Mouse (Mus musculus): ENCODE measurements at regions not wholly inside any gene's neighbourhood (a gene's known extent, or its start where the extent isn't known, plus 50 kb on each side); places are given as distances from the start of the nearest gene placed in this dataset.

- Histone ChIP-seq H3K36me3 (ENCODE audit: control insufficient read depth, insufficient read depth, low read length) (no peaks in the 10 kb centered on the region), H3K27me3 (replicated peaks; ENCODE audit: control insufficient read depth, insufficient read depth, low read length) (no peaks in the 10 kb centered on the region), H3K27ac (ENCODE audit: low read depth) (no peak overlapping the region), H3K4me1 (replicated peaks; ENCODE audit: control insufficient read depth, insufficient read depth, low read length) (0 out of 2 replicates have a peak, but pooled peaks cover 4% of the 10 kb centered on the region), H3K9ac (ENCODE audit: low read length) (no peak overlapping the region), H3K9me3 (ENCODE audit: control insufficient read depth, low read length) (no peaks in the 10 kb centered on the region), H3K4me3 (ENCODE audit: low read depth, low read length) (no peak overlapping the region), H3K4me2 (ENCODE audit: low read length) (no peak overlapping the region)
- WGBS, result 26% methylated on average over 2 of the region's 2 CpGs
- ATAC-seq (replicated peaks; ENCODE audit: low FRiP score, low TSS enrichment, low read depth) (no peak), DNase-seq (ENCODE audit: low spot score) (no peak)
Measured at GRCm38 (mm10) chr2:172673081-172673480, 123.7 kb downstream of the Tfap2c start.

- H3K4me1 ChIP-seq (replicated peaks; ENCODE audit: control insufficient read depth, insufficient read depth, low read length), result 0 out of 2 replicates have a peak, but pooled peaks cover 4% of the 10 kb centered on the region
- no peaks in the 10 kb centered on the region for H3K27me3 ChIP-seq (replicated peaks; ENCODE audit: control insufficient read depth, insufficient read depth, low read length)
- no peak overlapping the region for H3K9ac ChIP-seq (ENCODE audit: low read length)
- DNase-seq (ENCODE audit: low spot score) (no peak), ATAC-seq (replicated peaks; ENCODE audit: low FRiP score, low TSS enrichment, low read depth) (no peak)
- H3K4me2 ChIP-seq (ENCODE audit: low read length), result no peak overlapping the region
- no peak overlapping the region for H3K27ac ChIP-seq (ENCODE audit: low read depth)
- no peak overlapping the region for H3K4me3 ChIP-seq (ENCODE audit: low read depth, low read length)
- H3K36me3 ChIP-seq (ENCODE audit: control insufficient read depth, insufficient read depth, low read length), result no peaks in the 10 kb centered on the region
- WGBS, result 56% methylated on average over 8 of the region's 8 CpGs
- H3K9me3 ChIP-seq (ENCODE audit: control insufficient read depth, low read length), result no peaks in the 10 kb centered on the region
Measured at GRCm38 (mm10) chr2:172674641-172675040, 125.2 kb downstream of the Tfap2c start.

GRCm38 (mm10) chr2:172675081-172675480 lies 125.7 kb downstream of the Tfap2c start:
- Histone ChIP-seq H3K4me1 (replicated peaks; ENCODE audit: control insufficient read depth, insufficient read depth, low read length) (0 out of 2 replicates have a peak, but pooled peaks cover 4% of the 10 kb centered on the region), H3K9me3 (ENCODE audit: control insufficient read depth, low read length) (no peaks in the 10 kb centered on the region), H3K9ac (ENCODE audit: low read length) (no peak overlapping the region), H3K4me3 (ENCODE audit: low read depth, low read length) (no peak overlapping the region), H3K27ac (ENCODE audit: low read depth) (no peak overlapping the region), H3K36me3 (ENCODE audit: control insufficient read depth, insufficient read depth, low read length) (no peaks in the 10 kb centered on the region), H3K4me2 (ENCODE audit: low read length) (no peak overlapping the region), H3K27me3 (replicated peaks; ENCODE audit: control insufficient read depth, insufficient read depth, low read length) (no peaks in the 10 kb centered on the region)
- DNase-seq (ENCODE audit: low spot score) (no peak), ATAC-seq (replicated peaks; ENCODE audit: low FRiP score, low TSS enrichment, low read depth) (no peak)
- WGBS, result 18% methylated on average over 15 of the region's 15 CpGs

- ATAC-seq (replicated peaks; ENCODE audit: low FRiP score, low TSS enrichment, low read depth) (no peak), DNase-seq (ENCODE audit: low spot score) (no peak)
- H3K4me3 ChIP-seq (ENCODE audit: low read depth, low read length), result no peak overlapping the region
- H3K9ac ChIP-seq (ENCODE audit: low read length), result no peak overlapping the region
- no peak overlapping the region for H3K27ac ChIP-seq (ENCODE audit: low read depth)
- H3K36me3 ChIP-seq (ENCODE audit: control insufficient read depth, insufficient read depth, low read length), result no peaks in the 10 kb centered on the region
- no peaks in the 10 kb centered on the region for H3K27me3 ChIP-seq (replicated peaks; ENCODE audit: control insufficient read depth, insufficient read depth, low read length)
- no peaks in the 10 kb centered on the region for H3K4me1 ChIP-seq (replicated peaks; ENCODE audit: control insufficient read depth, insufficient read depth, low read length)
- H3K4me2 ChIP-seq (ENCODE audit: low read length), result no peak overlapping the region
- 0 out of 2 replicates have a peak, but pooled peaks cover 4% of the 10 kb centered on the region for H3K9me3 ChIP-seq (ENCODE audit: control insufficient read depth, low read length)
- WGBS, result 85% methylated on average over 1 of the region's 1 CpGs
Measured at GRCm38 (mm10) chr2:172690196-172690595, 140.8 kb downstream of the Tfap2c start.

GRCm38 (mm10) chr2:172690931-172691651 lies 141.7 kb downstream of the Tfap2c start:
- no peak overlapping the region for H3K9ac ChIP-seq (ENCODE audit: low read length)
- H3K27me3 ChIP-seq (replicated peaks; ENCODE audit: control insufficient read depth, insufficient read depth, low read length), result no peaks in the 10 kb centered on the region
- no peak overlapping the region for H3K27ac ChIP-seq (ENCODE audit: low read depth)
- DNase-seq (ENCODE audit: low spot score), result no peak
- 75% methylated on average over 9 of the region's 9 CpGs for WGBS
- no peak overlapping the region for H3K4me3 ChIP-seq (ENCODE audit: low read depth, low read length)
- no peaks in the 10 kb centered on the region for H3K4me1 ChIP-seq (replicated peaks; ENCODE audit: control insufficient read depth, insufficient read depth, low read length)
- H3K4me2 ChIP-seq (ENCODE audit: low read length), result no peak overlapping the region
- H3K9me3 ChIP-seq (ENCODE audit: control insufficient read depth, low read length), result 0 out of 2 replicates have a peak, but pooled peaks cover 4% of the 10 kb centered on the region
- no peaks in the 10 kb centered on the region for H3K36me3 ChIP-seq (ENCODE audit: control insufficient read depth, insufficient read depth, low read length)
- no peak for ATAC-seq (replicated peaks; ENCODE audit: low FRiP score, low TSS enrichment, low read depth)

GRCm38 (mm10) chr2:172698961-172699360 lies 149.6 kb downstream of the Tfap2c start:
- no peaks in the 10 kb centered on the region for H3K4me1 ChIP-seq (replicated peaks; ENCODE audit: control insufficient read depth, insufficient read depth, low read length)
- H3K9me3 ChIP-seq (ENCODE audit: control insufficient read depth, low read length), result no peaks in the 10 kb centered on the region
- H3K36me3 ChIP-seq (ENCODE audit: control insufficient read depth, insufficient read depth, low read length), result no peaks in the 10 kb centered on the region
- ATAC-seq (replicated peaks; ENCODE audit: low FRiP score, low TSS enrichment, low read depth) (no peak), DNase-seq (ENCODE audit: low spot score) (no peak)
- no peak overlapping the region for H3K4me3 ChIP-seq (ENCODE audit: low read depth, low read length)
- 68% methylated on average over 6 of the region's 6 CpGs for WGBS
- no peaks in the 10 kb centered on the region for H3K27me3 ChIP-seq (replicated peaks; ENCODE audit: control insufficient read depth, insufficient read depth, low read length)
- H3K4me2 ChIP-seq (ENCODE audit: low read length), result no peak overlapping the region
- no peak overlapping the region for H3K27ac ChIP-seq (ENCODE audit: low read depth)
- no peak overlapping the region for H3K9ac ChIP-seq (ENCODE audit: low read length)

GRCm38 (mm10) chr2:172699654-172700053 lies 150.3 kb downstream of the Tfap2c start:
- no peak overlapping the region for H3K4me2 ChIP-seq (ENCODE audit: low read length)
- ATAC-seq (replicated peaks; ENCODE audit: low FRiP score, low TSS enrichment, low read depth), result no peak
- H3K27ac ChIP-seq (ENCODE audit: low read depth), result no peak overlapping the region
- 75% methylated on average over 4 of the region's 4 CpGs for WGBS
- no peak overlapping the region for H3K4me3 ChIP-seq (ENCODE audit: low read depth, low read length)
- no peaks in the 10 kb centered on the region for H3K27me3 ChIP-seq (replicated peaks; ENCODE audit: control insufficient read depth, insufficient read depth, low read length)
- H3K9me3 ChIP-seq (ENCODE audit: control insufficient read depth, low read length), result no peaks in the 10 kb centered on the region
- no peak overlapping the region for H3K9ac ChIP-seq (ENCODE audit: low read length)
- DNase-seq (ENCODE audit: low spot score), result no peak
- H3K36me3 ChIP-seq (ENCODE audit: control insufficient read depth, insufficient read depth, low read length), result no peaks in the 10 kb centered on the region
- no peaks in the 10 kb centered on the region for H3K4me1 ChIP-seq (replicated peaks; ENCODE audit: control insufficient read depth, insufficient read depth, low read length)

GRCm38 (mm10) chr2:172710641-172711040 lies 161.2 kb downstream of the Tfap2c start:
- H3K4me3 ChIP-seq (ENCODE audit: low read depth, low read length), result no peak overlapping the region
- 74% methylated on average over 4 of the region's 4 CpGs for WGBS
- H3K4me2 ChIP-seq (ENCODE audit: low read length), result no peak overlapping the region
- 0 out of 2 replicates have a peak, but pooled peaks cover 3% of the 10 kb centered on the region for H3K27me3 ChIP-seq (replicated peaks; ENCODE audit: control insufficient read depth, insufficient read depth, low read length)
- ATAC-seq (replicated peaks; ENCODE audit: low FRiP score, low TSS enrichment, low read depth), result no peak
- no peaks in the 10 kb centered on the region for H3K36me3 ChIP-seq (ENCODE audit: control insufficient read depth, insufficient read depth, low read length)
- no peak overlapping the region for H3K9ac ChIP-seq (ENCODE audit: low read length)
- no peak overlapping the region for H3K27ac ChIP-seq (ENCODE audit: low read depth)
- no peak for DNase-seq (ENCODE audit: low spot score)
- H3K4me1 ChIP-seq (replicated peaks; ENCODE audit: control insufficient read depth, insufficient read depth, low read length), result no peaks in the 10 kb centered on the region
- H3K9me3 ChIP-seq (ENCODE audit: control insufficient read depth, low read length), result no peaks in the 10 kb centered on the region

GRCm38 (mm10) chr2:172726701-172727100 lies 177.3 kb downstream of the Tfap2c start:
- ATAC-seq (replicated peaks; ENCODE audit: low FRiP score, low TSS enrichment, low read depth) (no peak), DNase-seq (ENCODE audit: low spot score) (no peak)
- H3K4me3 ChIP-seq (ENCODE audit: low read depth, low read length), result no peak overlapping the region
- H3K4me1 ChIP-seq (replicated peaks; ENCODE audit: control insufficient read depth, insufficient read depth, low read length), result peaks cover 3% of the 10 kb centered on the region; the same call in 1 of the 2 replicates
- H3K4me2 ChIP-seq (ENCODE audit: low read length), result no peak overlapping the region
- no peak overlapping the region for H3K9ac ChIP-seq (ENCODE audit: low read length)
- no peak overlapping the region for H3K27ac ChIP-seq (ENCODE audit: low read depth)
- peaks cover 53% of the 10 kb centered on the region for H3K27me3 ChIP-seq (replicated peaks; ENCODE audit: control insufficient read depth, insufficient read depth, low read length)
- H3K9me3 ChIP-seq (ENCODE audit: control insufficient read depth, low read length), result no peaks in the 10 kb centered on the region
- WGBS, result 7% methylated on average over 13 of the region's 13 CpGs
- no peaks in the 10 kb centered on the region for H3K36me3 ChIP-seq (ENCODE audit: control insufficient read depth, insufficient read depth, low read length)

Data from intestine, embryonic 14.5 days (tissue).